Mouse (Mus musculus) MEL (cell line): ENCODE data around the gene Dpy19l3. TPM values are rescaled to one million over a fixed set of nuclear protein-coding genes. Genes with fewer than 3 reads are reported as not detected.

Experiments used
- DNase-seq: peaks from one replicate; pipeline ENCODE4 v3.0.0; 2011; ENCODE audit warnings: low read depth, low spot score
- H3K27ac ChIP-seq: 2 replicates; pipeline ENCODE4 v1.5.1; 2012; ENCODE audit warnings: low read depth, mild to moderate bottlenecking, control low read depth, low read length, moderate library complexity; ENCODE audit not compliant: control insufficient read depth
- H3K27me3 ChIP-seq, 2 experiments: fragments of 150-350 bp in 1 of 2; sonication (generic) in 1 of 2; 2 replicates each; pipeline ENCODE4 v1.6.1; 2012; ENCODE audit warnings: low read length in 2 of 2, mild to moderate bottlenecking in 2 of 2, improper control_type of control experiment in 1 of 2, moderate library complexity in 1 of 2; ENCODE audit not compliant: insufficient read depth in 2 of 2, control insufficient read depth in 1 of 2
- H3K36me3 ChIP-seq, 2 experiments: 2 replicates each; pipeline ENCODE4 v1.6.1; 2012 to 2014; ENCODE audit warnings: low read length in 2 of 2, improper control_type of control experiment in 1 of 2, inconsistent platforms in 1 of 2, mild to moderate bottlenecking in 1 of 2; ENCODE audit not compliant: insufficient read depth in 2 of 2, control insufficient read depth in 1 of 2
- H3K4me1 ChIP-seq, 2 experiments: fragments of 150-350 bp in 1 of 2; sonication (generic) in 1 of 2; 2 replicates each; pipeline ENCODE4 v1.6.1; 2012; ENCODE audit warnings: low read length in 2 of 2, improper control_type of control experiment in 1 of 2, mild to moderate bottlenecking in 1 of 2; ENCODE audit not compliant: insufficient read depth in 2 of 2, control insufficient read depth in 1 of 2
- H3K4me3 ChIP-seq, 2 experiments: fragments of 150-350 bp in 1 of 2; sonication (generic) in 1 of 2; 2 replicates each; pipeline ENCODE4 v1.5.1; 2012; ENCODE audit warnings: low read depth in 2 of 2, low read length in 2 of 2, mild to moderate bottlenecking in 2 of 2, moderate library complexity in 2 of 2, control low read depth in 1 of 2, improper control_type of control experiment in 1 of 2; ENCODE audit not compliant: control insufficient read depth in 1 of 2, insufficient read depth in 1 of 2
- H3K79me2 ChIP-seq: 2 replicates; pipeline ENCODE4 v1.6.1; 2012; ENCODE audit warnings: mild to moderate bottlenecking, low read length, moderate library complexity; ENCODE audit not compliant: control insufficient read depth, poor library complexity, insufficient read depth
- H3K9ac ChIP-seq: 2 replicates; pipeline ENCODE4 v1.6.1; 2012; ENCODE audit warnings: low read depth, mild to moderate bottlenecking, control low read depth, low read length, moderate library complexity; ENCODE audit not compliant: control insufficient read depth, poor library complexity, severe bottlenecking
- H3K9me3 ChIP-seq: fragments of 150-350 bp; sonication (generic); replicated peaks from 2 replicates; pipeline ENCODE4 v1.6.1; 2012; ENCODE audit warnings: mild to moderate bottlenecking, low read length, improper control_type of control experiment, moderate library complexity; ENCODE audit not compliant: insufficient read depth
- E2F4 ChIP-seq: IDR thresholded peaks from 2 replicates; pipeline ENCODE4 v1.6.1; 2011; ENCODE audit warnings: low read depth, low read length, improper control_type of control experiment, borderline replicate concordance
- MAFK ChIP-seq: IDR thresholded peaks from 2 replicates; pipeline ENCODE4 v1.6.1; 2011; ENCODE audit warnings: low read depth, mild to moderate bottlenecking, low read length, improper control_type of control experiment, borderline replicate concordance
- MYB ChIP-seq: IDR thresholded peaks from 2 replicates; pipeline ENCODE4 v1.6.1; 2011; ENCODE audit warnings: mild to moderate bottlenecking, low read depth, low read length, improper control_type of control experiment
- MYC ChIP-seq: IDR thresholded peaks from 2 replicates; pipeline ENCODE4 v1.6.1; 2011; ENCODE audit warnings: low read depth, mild to moderate bottlenecking, low read length, improper control_type of control experiment, moderate library complexity
- POLR2A ChIP-seq, 2 experiments: IDR thresholded peaks; 2 replicates each; pipeline ENCODE4 v1.6.1; 2011 to 2012; ENCODE audit warnings: low read length in 2 of 2, mild to moderate bottlenecking in 2 of 2, control low read depth in 1 of 2, improper control_type of control experiment in 1 of 2, low read depth in 1 of 2, moderate library complexity in 1 of 2; ENCODE audit not compliant: control insufficient read depth in 1 of 2, insufficient read depth in 1 of 2, poor library complexity in 1 of 2
- POLR2AphosphoS2 ChIP-seq: IDR thresholded peaks from 2 replicates; pipeline ENCODE4 v1.6.1; 2011; ENCODE audit warnings: low read length, improper control_type of control experiment
- RAD21 ChIP-seq: IDR thresholded peaks from 2 replicates; pipeline ENCODE4 v1.6.1; 2011; ENCODE audit warnings: mild to moderate bottlenecking, low read depth, low read length, improper control_type of control experiment
- SIN3A ChIP-seq: IDR thresholded peaks from 2 replicates; pipeline ENCODE4 v1.6.1; 2012; ENCODE audit warnings: low read length, improper control_type of control experiment, inconsistent platforms
- SMC3 ChIP-seq: IDR thresholded peaks from 2 replicates; pipeline ENCODE4 v1.6.1; 2011; ENCODE audit warnings: low read depth, low read length, improper control_type of control experiment
- TAL1 ChIP-seq: IDR thresholded peaks from 2 replicates; pipeline ENCODE4 v1.6.1; 2012; ENCODE audit warnings: mild to moderate bottlenecking, inconsistent platforms, low read length, moderate library complexity, mixed read lengths
- TCF12 ChIP-seq: IDR thresholded peaks from 2 replicates; pipeline ENCODE4 v1.6.1; 2014; ENCODE audit warnings: low read depth, mild to moderate bottlenecking, inconsistent platforms, low read length, improper control_type of control experiment, moderate library complexity
- UBTF ChIP-seq: IDR thresholded peaks from 2 replicates; pipeline ENCODE4 v1.6.1; 2012; ENCODE audit warnings: low read depth, mild to moderate bottlenecking, inconsistent platforms, low read length, improper control_type of control experiment, moderate library complexity, borderline replicate concordance; ENCODE audit not compliant: insufficient read depth
- USF1 ChIP-seq: IDR thresholded peaks from 2 replicates; pipeline ENCODE4 v1.6.1; 2014; ENCODE audit warnings: low read depth, mild to moderate bottlenecking, inconsistent platforms, low read length, improper control_type of control experiment, moderate library complexity
- ZMIZ1 ChIP-seq: IDR thresholded peaks from 2 replicates; pipeline ENCODE4 v1.6.1; 2012; ENCODE audit warnings: low read depth, mild to moderate bottlenecking, inconsistent platforms, low read length, improper control_type of control experiment, moderate library complexity
- polyA plus RNA-seq, 2 experiments: library from polyadenylated mRNA; stranded (reverse) in 1 of 2; unstranded in 1 of 2; fragments of >175 nt in 1 of 2; fragments of >200 nt in 1 of 2; gene quantifications; 2 replicates each; pipeline versions ENCODE4 v1.2.1 to v1.2.4; 2012; ENCODE audit warnings: low replicate concordance in 2 of 2, low read depth in 1 of 2; ENCODE audit not compliant: insufficient read length in 2 of 2, insufficient read depth in 1 of 2, missing spikeins in 1 of 2
- total RNA-seq: library from RNA; depleted of rRNA; stranded (reverse); fragments of 300-350 nt; gene quantifications from 2 replicates; pipeline ENCODE4 v1.2.3, GENCODE M21; 2012

The Dpy19l3 gene
- total and polyA plus RNA-seq, 3 experiments, result 7.4 to 9.9 TPM; not detected in 1

GRCm38 (mm10) chr7:35745281-35745702 lies 9.0 kb downstream of the Dpy19l3 start:
- no peaks in the 10 kb centered on the region for H3K79me2 ChIP-seq
- no peaks in the 10 kb centered on the region for H3K27me3 ChIP-seq
- TF ChIP-seq ZMIZ1 (no peak), POLR2AphosphoS2 (no peak), MAFK (no peak), MYB (no peak), USF1 (no peak), UBTF (no peak), TCF12 (no peak), MYC (no peak), E2F4 (no peak), TAL1 (no peak)
- no peaks in the 10 kb centered on the region for H3K4me1 ChIP-seq
- H3K9ac ChIP-seq, result no peak overlapping the region
- H3K36me3 ChIP-seq, result no peaks in the 10 kb centered on the region
- H3K9me3 ChIP-seq, result no peaks in the 10 kb centered on the region
- H3K4me3 ChIP-seq, result no peak overlapping the region
- no peak for DNase-seq
- H3K27ac ChIP-seq, result no peak overlapping the region

GRCm38 (mm10) chr7:35744771-35745170 lies 9.5 kb downstream of the Dpy19l3 start:
- Histone ChIP-seq H3K27ac (no peak overlapping the region), H3K27me3 (no peaks in the 10 kb centered on the region), H3K4me3 (no peak overlapping the region), H3K79me2 (no peaks in the 10 kb centered on the region), H3K4me1 (no peaks in the 10 kb centered on the region), H3K36me3 (no peaks in the 10 kb centered on the region), H3K9me3 (no peaks in the 10 kb centered on the region), H3K9ac (no peak overlapping the region)
- TF ChIP-seq POLR2A (IDR thresholded peaks at IDR 0.05; ENCODE audit: control insufficient read depth in 1 of 2, insufficient read depth in 1 of 2, low read depth in 1 of 2, low read length in 2 of 2, poor library complexity in 1 of 2), result no peak
- no peak for DNase-seq

GRCm38 (mm10) chr7:35742310-35742709 lies 11.9 kb downstream of the Dpy19l3 start:
- H3K79me2 ChIP-seq, result no peaks in the 10 kb centered on the region
- no peaks in the 10 kb centered on the region for H3K27me3 ChIP-seq
- H3K9me3 ChIP-seq, result no peaks in the 10 kb centered on the region
- no peak overlapping the region for H3K4me3 ChIP-seq
- no peaks in the 10 kb centered on the region for H3K4me1 ChIP-seq
- no peak for DNase-seq
- H3K36me3 ChIP-seq, result no peaks in the 10 kb centered on the region
- TF ChIP-seq MYC (no peak), SIN3A (no peak), RAD21 (no peak), SMC3 (no peak), TCF12 (no peak), MAFK (no peak)
- TF ChIP-seq, all 39 proteins: peak for 0
- H3K9ac ChIP-seq, result no peak overlapping the region
- H3K27ac ChIP-seq, result no peak overlapping the region
